33 mouse cellular contexts compared by ENCODE assay signal in the genomic region with DNA sequence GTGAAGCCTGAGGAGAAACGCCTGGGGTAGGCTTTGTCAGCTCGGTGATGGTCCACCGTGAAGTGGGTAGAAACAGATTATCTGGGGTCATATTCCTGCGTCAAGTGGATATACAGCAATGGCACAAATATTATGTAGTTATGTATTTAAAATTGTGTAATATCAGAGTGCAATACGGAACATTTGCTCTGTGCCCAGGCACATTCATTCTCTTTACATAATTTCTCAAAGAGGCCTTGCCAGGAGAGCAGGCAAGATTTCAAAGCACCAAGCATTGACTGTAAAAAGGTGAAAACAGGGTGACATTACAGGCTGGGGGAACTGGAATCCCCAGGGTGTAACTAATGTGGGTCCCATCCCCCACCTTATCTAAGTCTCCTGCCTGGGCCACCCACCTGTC. TPM values are rescaled to one million over a fixed set of nuclear protein-coding genes. Genes with fewer than 3 reads are reported as not detected.
DNase-seq lines count a peak whose midpoint lies in the region; ATAC-seq lines count a peak whose summit lies in the region.
"Had no signal": no experiment of that assay in that cellular context is flagged by ENCODE, and none has a peak within 500 bp of the region (broad histone marks: within the 10 kb centered on the region; RNA-seq: fewer than 3 reads in every experiment).

No protein-coding gene starts in this region.

- H3K4me3 ChIP-seq in liver, embryonic 15.5 days (replicated peaks) = no peak overlapping the region; the same call in 1 of the 2 replicates
- H3K4me3 ChIP-seq in brown adipose tissue, adult 24 weeks (ENCODE audit: insufficient read depth, low read depth, low read length) = peak overlapping the region; percentile 66
- peak overlapping the region; percentile 40 for H3K4me3 ChIP-seq in lung, embryonic 16.5 days (ENCODE audit: low read length)
- H3K4me3 ChIP-seq: embryonic facial prominence, embryonic 12.5 days; hindbrain, embryonic 12.5 days; intestine, embryonic 15.5 days; liver, embryonic 13.5 days; midbrain, embryonic 10.5 days; midbrain, embryonic 15.5 days had no signal

- 61% methylated on average over 5 of the region's 5 CpGs for WGBS in liver, embryonic 15.5 days (ENCODE audit: insufficient replicate concordance)
- WGBS in lung, embryonic 16.5 days = 55% methylated on average over 5 of the region's 5 CpGs

- peak; percentile 51 for DNase-seq in heart, adult 11 months
- no peak for DNase-seq in heart, postnatal 14 days
- no peak for DNase-seq in liver
- no peak for DNase-seq in frontal cortex, postnatal 14 days (ENCODE audit: low spot score in 2 of 2)
- DNase-seq: cerebellum, adult 11 months; cerebellum, adult 9-10 months; embryo, embryonic 11 days; heart, postnatal 36 days; kidney, adult 8-10 months; kidney, postnatal 10 days; liver, embryonic 13.5 days; right cerebral cortex, postnatal 25 days; thymus, adult 2 months; thymus, postnatal 36 days had no signal

- no peaks in the 10 kb centered on the region for H3K27me3 ChIP-seq in liver, embryonic 15.5 days
- H3K27me3 ChIP-seq in lung, embryonic 16.5 days (ENCODE audit: control insufficient read depth, insufficient read depth, low read depth, low read length) = no peaks in the 10 kb centered on the region
- H3K27me3 ChIP-seq: embryonic facial prominence, embryonic 12.5 days; hindbrain, embryonic 12.5 days; intestine, embryonic 15.5 days; liver, embryonic 13.5 days; midbrain, embryonic 15.5 days had no signal

- ATAC-seq in liver, embryonic 15.5 days (ENCODE audit: insufficient read depth) = no peak
- no peak for ATAC-seq in lung, embryonic 16.5 days (ENCODE audit: low read depth)
- ATAC-seq: CD4-positive, CD25-positive, alpha-beta regulatory T cell, adult 4 months; forebrain, embryonic 14.5 days; hindbrain, postnatal 0 days; intestine, embryonic 15.5 days; midbrain, embryonic 15.5 days had no signal

- H3K36me3 ChIP-seq in liver, embryonic 15.5 days (replicated peaks) = no peaks in the 10 kb centered on the region
- H3K36me3 ChIP-seq in lung, embryonic 16.5 days (ENCODE audit: control insufficient read depth, insufficient read depth, low read length) = no peaks in the 10 kb centered on the region
- H3K36me3 ChIP-seq: embryonic facial prominence, embryonic 12.5 days; hindbrain, embryonic 12.5 days; intestine, embryonic 15.5 days; liver, embryonic 13.5 days; midbrain, embryonic 10.5 days; midbrain, embryonic 15.5 days had no signal

- no peaks in the 10 kb centered on the region for H3K9me3 ChIP-seq in liver, embryonic 15.5 days (replicated peaks)
- H3K9me3 ChIP-seq in lung, embryonic 16.5 days (ENCODE audit: control insufficient read depth, low read length) = no peaks in the 10 kb centered on the region
- H3K9me3 ChIP-seq: embryonic facial prominence, embryonic 12.5 days; hindbrain, embryonic 12.5 days; intestine, embryonic 15.5 days; liver, embryonic 13.5 days; midbrain, embryonic 10.5 days; midbrain, embryonic 15.5 days had no signal

- H3K27ac ChIP-seq in liver, embryonic 15.5 days (replicated peaks) = no peak overlapping the region
- H3K27ac ChIP-seq in brown adipose tissue, adult 24 weeks (replicated peaks; ENCODE audit: low read depth, low read length) = peak overlapping the region; percentile 100
- peak overlapping the region; percentile 92; the same call in 1 of the 2 replicates for H3K27ac ChIP-seq in lung, embryonic 16.5 days (ENCODE audit: low read length)
- H3K27ac ChIP-seq: embryonic facial prominence, embryonic 12.5 days; hindbrain, embryonic 12.5 days; hindbrain, postnatal 0 days; intestine, embryonic 15.5 days; liver, embryonic 13.5 days; midbrain, embryonic 10.5 days; midbrain, embryonic 15.5 days had no signal

- H3K4me2 ChIP-seq in liver, embryonic 15.5 days = peak overlapping the region; percentile 32; the same call in 1 of the 2 replicates
- peak overlapping the region; percentile 43 for H3K4me2 ChIP-seq in lung, embryonic 16.5 days (ENCODE audit: low read depth, low read length)
- H3K4me2 ChIP-seq: embryonic facial prominence, embryonic 12.5 days; hindbrain, embryonic 12.5 days; intestine, embryonic 15.5 days; liver, embryonic 13.5 days; midbrain, embryonic 15.5 days had no signal

- intact Hi-C loops in heart, postnatal 14 days (cut with DNase I) = loop anchor here (5.0 kb wide), 1 partner anchor 201 kb away; no protein-coding TSS in a partner anchor

- H3K4me1 ChIP-seq in liver, embryonic 15.5 days (replicated peaks) = 0 out of 2 replicates have a peak, but pooled peaks cover 4% of the 10 kb centered on the region
- H3K4me1 ChIP-seq in brown adipose tissue, adult 24 weeks (ENCODE audit: control insufficient read depth, insufficient read depth, insufficient read length, low read length) = peaks cover 14% of the 10 kb centered on the region
- H3K4me1 ChIP-seq in lung, embryonic 16.5 days (replicated peaks; ENCODE audit: control insufficient read depth, insufficient read depth, low read length) = peaks cover 8% of the 10 kb centered on the region; the same call in 1 of the 2 replicates
- H3K4me1 ChIP-seq: embryonic facial prominence, embryonic 12.5 days; hindbrain, embryonic 12.5 days; intestine, embryonic 15.5 days; liver, embryonic 13.5 days; midbrain, embryonic 10.5 days; midbrain, embryonic 15.5 days had no signal

- no peak overlapping the region for H3K9ac ChIP-seq in liver, embryonic 15.5 days
- H3K9ac ChIP-seq in lung, embryonic 16.5 days (ENCODE audit: low read length) = no peak overlapping the region
- H3K9ac ChIP-seq: embryonic facial prominence, embryonic 12.5 days; hindbrain, embryonic 12.5 days; intestine, embryonic 15.5 days; liver, embryonic 13.5 days; midbrain, embryonic 15.5 days had no signal

RNA-seq across cellular contexts. Expression of a gene that starts 1.2 kb away (rescaled TPM):
- total RNA-seq in heart, postnatal 14 days (2021) = 10 to 100 TPM; 54.0 to 99.2 TPM
- polyA plus RNA-seq in liver, embryonic 15.5 days (2015; fragmentation: Nextera tagmentation; extraction: Ambion mirVana) = 34.4 and 36.8 TPM in 2 replicates
- polyA plus RNA-seq in brown adipose tissue, adult 24 weeks (2012; ENCODE audit: insufficient read depth, insufficient read length, missing spikeins) = 911 and 1,049 TPM in 2 replicates
- polyA plus RNA-seq in lung, embryonic 16.5 days (2015; fragmentation: Nextera tagmentation; extraction: Ambion mirVana) = 89.8 and 109 TPM in 2 replicates
- total RNA-seq: hindbrain, postnatal 0 days; layer of hippocampus, postnatal 10 days; left cerebral cortex, postnatal 14 days had no signal
- polyA plus RNA-seq: CD4-positive, CD25-positive, alpha-beta regulatory T cell, adult 4 months; forebrain, embryonic 14.5 days; limb, embryonic 11.5 days; midbrain, embryonic 10.5 days had no signal

RNA-seq across cellular contexts. Expression of a gene that starts 33.0 kb away (rescaled TPM):
- total RNA-seq in heart, postnatal 14 days (2021) = 1 to 10 TPM; 1.0 to 1.3 TPM
- 4.7 and 5.7 TPM in 2 replicates for polyA plus RNA-seq in liver, embryonic 15.5 days (2015; fragmentation: Nextera tagmentation; extraction: Ambion mirVana)
- polyA plus RNA-seq in brown adipose tissue, adult 24 weeks (2012; ENCODE audit: insufficient read depth, insufficient read length, missing spikeins) = not detected in 2 replicates
- polyA plus RNA-seq in lung, embryonic 16.5 days (2015; fragmentation: Nextera tagmentation; extraction: Ambion mirVana) = 0.26 and 0.45 TPM in 2 replicates
- total RNA-seq: hindbrain, postnatal 0 days; layer of hippocampus, adult 18-20 months; layer of hippocampus, postnatal 10 days; left cerebral cortex, adult 18-20 months; left cerebral cortex, postnatal 14 days; megakaryocyte progenitor cell, adult 5-6 weeks; neutrophil, adult 5-6 weeks had no signal
- polyA plus RNA-seq: CD4-positive, CD25-positive, alpha-beta regulatory T cell, adult 4 months; embryonic facial prominence, embryonic 12.5 days; forebrain, embryonic 14.5 days; hindbrain, embryonic 12.5 days; hindbrain, postnatal 0 days; limb, embryonic 11.5 days; midbrain, embryonic 10.5 days; midbrain, embryonic 15.5 days; neural tube, embryonic 11.5 days had no signal
